Mouse (Mus musculus): ENCODE measurements around the gene Phyh.
"Not testable (repeated sequence)": the region's sequence is repeated elsewhere in the genome, so short reads cannot be mapped to it uniquely, and the experiment has no call there.

Gene Phyh

GRCm38 (mm10) chr2:4921019-4921418 lies 2.2 kb downstream of the Phyh start:
- DNase-seq, result no peak

- peak; percentile 51 for DNase-seq
Observed at GRCm38 (mm10) chr2:4922476-4923164, 3.8 kb downstream of the Phyh start.

GRCm38 (mm10) chr2:4927391-4927790 lies 8.6 kb downstream of the Phyh start:
- no peak for DNase-seq

GRCm38 (mm10) chr2:4929230-4929629 lies 10.4 kb downstream of the Phyh start:
- no peak for DNase-seq

- no peak for DNase-seq
Observed at GRCm38 (mm10) chr2:4934516-4934915, 15.7 kb downstream of the Phyh start.

GRCm38 (mm10) chr2:4937931-4938330 lies 19.1 kb downstream of the Phyh start:
- no peak for DNase-seq

GRCm38 (mm10) chr2:4940861-4941260 lies 22.0 kb downstream of the Phyh start:
- no peak for DNase-seq

- not testable (repeated sequence) for DNase-seq
Observed at GRCm38 (mm10) chr2:4949691-4950090, 30.9 kb downstream of the Phyh start.

- no peak for DNase-seq
Observed at GRCm38 (mm10) chr2:4950986-4951385, 32.2 kb downstream of the Phyh start.

- no peak for DNase-seq
Observed at GRCm38 (mm10) chr2:4954216-4954760, 35.5 kb downstream of the Phyh start.

GRCm38 (mm10) chr2:4958039-4958438 lies 39.2 kb downstream of the Phyh start:
- no peak for DNase-seq

GRCm38 (mm10) chr2:4967806-4968205 lies 49.0 kb downstream of the Phyh start:
- DNase-seq, result no peak

GRCm38 (mm10) chr2:4969083-4969482 lies 50.3 kb downstream of the Phyh start:
- DNase-seq, result no peak

GRCm38 (mm10) chr2:4975807-4976206 lies 57.0 kb downstream of the Phyh start, which contains the start of gene Ucma:
Ucma (plus strand) TSS chr2:4976122.
- no peak for DNase-seq

- DNase-seq, result no peak
Observed at GRCm38 (mm10) chr2:4978091-4978490, 59.3 kb downstream of the Phyh start.

GRCm38 (mm10) chr2:4983987-4984386 lies 65.2 kb downstream of the Phyh start:
- DNase-seq, result no peak

- no peak for DNase-seq
Observed at GRCm38 (mm10) chr2:4985000-4985399, 66.2 kb downstream of the Phyh start.

- no peak for DNase-seq
Observed at GRCm38 (mm10) chr2:4986798-4987197, 68.0 kb downstream of the Phyh start.

- DNase-seq, result no peak
Observed at GRCm38 (mm10) chr2:4987388-4988180, 68.8 kb downstream of the Phyh start.
